Mouse (Mus musculus): ENCODE data around the gene Grid1. TPM values are rescaled to one million over a fixed set of nuclear protein-coding genes. Genes with fewer than 3 reads are reported as not detected.

Gene Grid1
- polyA plus RNA-seq, 1 experiment: not detected

GRCm38 (mm10) chr14:35032283-35032682 lies 212.4 kb downstream of the Grid1 start:
- 75% methylated on average over 1 of the region's 1 CpGs for WGBS
- no peaks in the 10 kb centered on the region for H3K36me3 ChIP-seq (ENCODE audit: control insufficient read depth, insufficient read depth, low read length)
- TF ChIP-seq POLR2A (IDR thresholded peaks at IDR 0.05; ENCODE audit: low read depth, low read length): no peak
- TF ChIP-seq CTCF (IDR thresholded peaks at IDR 0.05; ENCODE audit: extremely low read depth, insufficient read length, insufficient replicate concordance, low read depth, low read length): no peak
- no peak overlapping the region for H3K27ac ChIP-seq (ENCODE audit: insufficient read depth, low read depth, low read length)
- no peaks in the 10 kb centered on the region for H3K4me1 ChIP-seq (ENCODE audit: control insufficient read depth, insufficient read depth, insufficient read length, low read length)
- H3K4me3 ChIP-seq (ENCODE audit: low read depth, low read length): no peak overlapping the region
- no peaks in the 10 kb centered on the region for H3K27me3 ChIP-seq (ENCODE audit: control insufficient read depth, insufficient read depth, low read length)

GRCm38 (mm10) chr14:35044268-35044667 lies 224.4 kb downstream of the Grid1 start:
- Histone ChIP-seq H3K36me3 (ENCODE audit: control insufficient read depth, insufficient read depth, low read length) (no peaks in the 10 kb centered on the region), H3K4me1 (ENCODE audit: control insufficient read depth, insufficient read depth, insufficient read length, low read length) (no peaks in the 10 kb centered on the region), H3K4me3 (ENCODE audit: low read depth, low read length) (no peak overlapping the region), H3K27me3 (ENCODE audit: control insufficient read depth, insufficient read depth, low read length) (no peaks in the 10 kb centered on the region), H3K27ac (ENCODE audit: insufficient read depth, low read depth, low read length) (no peak overlapping the region)
- WGBS: 47% methylated on average over 5 of the region's 5 CpGs
- TF ChIP-seq CTCF (IDR thresholded peaks at IDR 0.05; ENCODE audit: extremely low read depth, insufficient read length, insufficient replicate concordance, low read depth, low read length) (no peak), POLR2A (IDR thresholded peaks at IDR 0.05; ENCODE audit: low read depth, low read length) (no peak)

- H3K27me3 ChIP-seq (ENCODE audit: control insufficient read depth, insufficient read depth, low read length): no peaks in the 10 kb centered on the region
- no peaks in the 10 kb centered on the region for H3K36me3 ChIP-seq (ENCODE audit: control insufficient read depth, insufficient read depth, low read length)
- H3K4me3 ChIP-seq (ENCODE audit: low read depth, low read length): no peak overlapping the region
- H3K27ac ChIP-seq (ENCODE audit: insufficient read depth, low read depth, low read length): no peak overlapping the region
- TF ChIP-seq CTCF (IDR thresholded peaks at IDR 0.05; ENCODE audit: extremely low read depth, insufficient read length, insufficient replicate concordance, low read depth, low read length) (no peak), POLR2A (IDR thresholded peaks at IDR 0.05; ENCODE audit: low read depth, low read length) (no peak)
- WGBS: 82% methylated on average over 10 of the region's 10 CpGs
- H3K4me1 ChIP-seq (ENCODE audit: control insufficient read depth, insufficient read depth, insufficient read length, low read length): no peaks in the 10 kb centered on the region
Observed at GRCm38 (mm10) chr14:35044918-35045698, 225.2 kb downstream of the Grid1 start.

DNA sequence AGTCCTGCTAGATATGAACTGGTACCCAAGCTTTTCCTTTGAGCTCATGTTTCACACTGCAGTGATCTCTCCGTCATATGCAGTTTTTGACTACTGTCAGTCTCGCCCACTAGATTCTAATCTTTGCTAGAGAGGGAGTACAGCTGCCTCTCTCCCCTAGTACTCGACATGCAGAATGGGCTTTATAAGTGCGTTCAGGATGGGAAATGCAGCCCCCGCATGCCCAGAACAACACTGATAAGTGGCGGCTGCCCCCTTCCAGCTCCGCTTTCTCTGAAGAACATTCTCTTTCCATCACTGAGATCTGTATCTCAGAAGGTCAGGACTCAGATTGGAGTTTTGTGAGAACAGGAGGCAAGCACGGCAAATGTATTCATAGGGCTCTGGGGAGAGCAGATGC lies 229.3 kb downstream of the Grid1 start:
- TF ChIP-seq CTCF (IDR thresholded peaks at IDR 0.05; ENCODE audit: extremely low read depth, insufficient read length, insufficient replicate concordance, low read depth, low read length) (no peak), POLR2A (IDR thresholded peaks at IDR 0.05; ENCODE audit: low read depth, low read length) (no peak)
- Histone ChIP-seq H3K27me3 (ENCODE audit: control insufficient read depth, insufficient read depth, low read length) (no peaks in the 10 kb centered on the region), H3K27ac (ENCODE audit: insufficient read depth, low read depth, low read length) (no peak overlapping the region), H3K36me3 (ENCODE audit: control insufficient read depth, insufficient read depth, low read length) (no peaks in the 10 kb centered on the region), H3K4me1 (ENCODE audit: control insufficient read depth, insufficient read depth, insufficient read length, low read length) (no peaks in the 10 kb centered on the region), H3K4me3 (ENCODE audit: low read depth, low read length) (no peak overlapping the region)
- 72% methylated on average over 8 of the region's 8 CpGs for WGBS

- Histone ChIP-seq H3K27ac (ENCODE audit: insufficient read depth, low read depth, low read length) (no peak overlapping the region), H3K36me3 (ENCODE audit: control insufficient read depth, insufficient read depth, low read length) (no peaks in the 10 kb centered on the region), H3K4me1 (ENCODE audit: control insufficient read depth, insufficient read depth, insufficient read length, low read length) (no peaks in the 10 kb centered on the region), H3K4me3 (ENCODE audit: low read depth, low read length) (no peak overlapping the region), H3K27me3 (ENCODE audit: control insufficient read depth, insufficient read depth, low read length) (no peaks in the 10 kb centered on the region)
- TF ChIP-seq CTCF (IDR thresholded peaks at IDR 0.05; ENCODE audit: extremely low read depth, insufficient read length, insufficient replicate concordance, low read depth, low read length): no peak
- TF ChIP-seq POLR2A (IDR thresholded peaks at IDR 0.05; ENCODE audit: low read depth, low read length): no peak
- WGBS: 15% methylated on average over 3 of the region's 3 CpGs
Observed at GRCm38 (mm10) chr14:35054139-35054538, 234.2 kb downstream of the Grid1 start.

- Histone ChIP-seq H3K4me1 (ENCODE audit: control insufficient read depth, insufficient read depth, insufficient read length, low read length) (no peaks in the 10 kb centered on the region), H3K36me3 (ENCODE audit: control insufficient read depth, insufficient read depth, low read length) (no peaks in the 10 kb centered on the region), H3K4me3 (ENCODE audit: low read depth, low read length) (no peak overlapping the region), H3K27me3 (ENCODE audit: control insufficient read depth, insufficient read depth, low read length) (no peaks in the 10 kb centered on the region), H3K27ac (ENCODE audit: insufficient read depth, low read depth, low read length) (no peak overlapping the region)
- TF ChIP-seq CTCF (IDR thresholded peaks at IDR 0.05; ENCODE audit: extremely low read depth, insufficient read length, insufficient replicate concordance, low read depth, low read length) (no peak), POLR2A (IDR thresholded peaks at IDR 0.05; ENCODE audit: low read depth, low read length) (no peak)
- WGBS: 71% methylated on average over 6 of the region's 6 CpGs
Observed at GRCm38 (mm10) chr14:35074636-35075035, 254.7 kb downstream of the Grid1 start.

DNA sequence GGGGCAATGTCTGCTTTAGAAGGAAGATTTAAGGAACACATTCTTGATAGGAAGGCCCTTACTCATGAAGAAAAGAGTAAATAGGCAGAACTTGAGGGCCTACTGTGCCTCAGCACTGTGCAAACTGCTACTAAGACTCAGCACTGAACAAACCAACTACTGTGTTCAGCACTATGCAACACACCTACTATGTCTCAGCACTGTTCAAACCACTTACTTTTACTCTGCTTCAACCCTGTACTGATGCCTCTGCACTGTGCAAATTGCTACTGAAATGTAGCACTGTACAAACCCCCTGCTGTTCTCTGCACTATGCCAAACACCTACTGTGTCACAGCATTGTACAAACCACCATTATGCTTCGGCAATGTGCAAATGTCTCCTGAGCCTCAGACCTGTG lies 260.0 kb downstream of the Grid1 start:
- WGBS: 78% methylated on average over 1 of the region's 1 CpGs
- H3K4me3 ChIP-seq (ENCODE audit: low read depth, low read length): no peak overlapping the region
- no peak overlapping the region for H3K27ac ChIP-seq (ENCODE audit: insufficient read depth, low read depth, low read length)
- no peak for TF ChIP-seq POLR2A (IDR thresholded peaks at IDR 0.05; ENCODE audit: low read depth, low read length)
- no peak for TF ChIP-seq CTCF (IDR thresholded peaks at IDR 0.05; ENCODE audit: extremely low read depth, insufficient read length, insufficient replicate concordance, low read depth, low read length)
- H3K27me3 ChIP-seq (ENCODE audit: control insufficient read depth, insufficient read depth, low read length): no peaks in the 10 kb centered on the region
- no peaks in the 10 kb centered on the region for H3K36me3 ChIP-seq (ENCODE audit: control insufficient read depth, insufficient read depth, low read length)
- H3K4me1 ChIP-seq (ENCODE audit: control insufficient read depth, insufficient read depth, insufficient read length, low read length): no peaks in the 10 kb centered on the region
